Mouse (Mus musculus): ENCODE data around the gene Bak1.
A peak's percentile ranks its signal among the peaks of the same experiment; 100 is the strongest.

The Bak1 gene

GRCm38 (mm10) chr17:27028909-27029308, at the start of gene Bak1:
Gene Bak1, minus strand, starts transcription at chr17:27029009.
- DNase-seq (ENCODE audit: low spot score), result no peak

DNA sequence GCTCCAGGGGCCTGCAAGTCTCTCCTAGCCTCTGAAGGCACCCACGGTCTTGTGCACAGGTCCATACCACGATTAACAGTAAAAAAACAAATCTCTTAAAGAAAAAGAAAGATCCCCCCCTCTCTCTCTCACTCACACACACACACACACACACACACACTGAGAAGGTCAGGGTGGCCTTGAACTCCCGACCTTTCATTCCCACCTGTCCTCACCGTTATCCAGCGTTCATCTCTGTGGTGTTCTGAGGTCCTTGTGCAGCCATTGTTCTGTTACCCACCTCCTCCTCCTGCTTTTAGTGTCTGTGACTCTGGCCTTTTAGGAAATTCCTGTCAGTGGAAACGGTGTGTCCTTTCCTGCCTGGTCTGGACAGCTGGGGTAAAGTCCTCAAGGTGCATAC, 49.7 kb upstream of the Bak1 start:
- DNase-seq (ENCODE audit: low spot score), result no peak

DNA sequence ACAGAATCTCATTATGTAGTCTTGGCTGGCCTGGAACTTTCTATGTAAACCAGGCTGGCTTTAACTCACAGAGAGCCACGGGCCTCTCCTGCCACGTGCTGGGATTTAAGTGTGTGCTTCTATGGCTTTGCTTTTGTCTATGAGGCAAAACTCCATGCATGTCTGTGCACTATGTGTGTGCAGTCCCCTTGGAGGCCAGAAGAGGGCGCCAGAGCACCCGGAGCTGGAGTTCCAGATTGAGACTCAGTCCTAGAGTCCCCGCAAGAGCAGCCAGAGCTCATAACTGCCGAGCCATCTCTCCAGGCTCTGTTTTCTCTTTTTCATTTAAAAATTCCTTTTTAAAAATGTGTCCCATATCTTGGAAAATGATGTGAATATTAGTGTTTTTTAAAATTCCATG, 49.1 kb upstream of the Bak1 start:
- DNase-seq (ENCODE audit: low spot score), result no peak

DNA sequence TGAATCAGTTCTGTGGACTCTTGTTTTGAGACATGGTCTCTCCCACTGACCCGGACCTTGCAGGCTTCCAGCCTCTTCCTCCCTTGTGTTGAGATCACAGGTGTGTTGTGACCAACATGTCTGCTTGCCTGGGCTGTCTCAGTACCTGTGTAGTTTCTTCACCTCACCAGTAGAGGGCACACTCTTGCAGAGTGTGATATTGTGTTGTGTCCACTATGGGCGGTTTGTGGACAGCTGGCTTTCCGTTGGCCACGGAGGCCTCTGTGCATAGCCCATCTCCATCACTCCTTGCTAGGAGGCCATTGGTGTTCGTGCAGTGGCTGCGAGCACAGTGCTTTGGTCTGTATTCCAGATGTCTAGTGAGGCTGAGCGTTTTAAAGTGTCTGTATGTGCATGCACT, 48.3 kb upstream of the Bak1 start:
- no peak for DNase-seq (ENCODE audit: low spot score)

GRCm38 (mm10) chr17:27074849-27075745, 46.3 kb upstream of the Bak1 start:
- DNase-seq (ENCODE audit: low spot score), result no peak

DNA sequence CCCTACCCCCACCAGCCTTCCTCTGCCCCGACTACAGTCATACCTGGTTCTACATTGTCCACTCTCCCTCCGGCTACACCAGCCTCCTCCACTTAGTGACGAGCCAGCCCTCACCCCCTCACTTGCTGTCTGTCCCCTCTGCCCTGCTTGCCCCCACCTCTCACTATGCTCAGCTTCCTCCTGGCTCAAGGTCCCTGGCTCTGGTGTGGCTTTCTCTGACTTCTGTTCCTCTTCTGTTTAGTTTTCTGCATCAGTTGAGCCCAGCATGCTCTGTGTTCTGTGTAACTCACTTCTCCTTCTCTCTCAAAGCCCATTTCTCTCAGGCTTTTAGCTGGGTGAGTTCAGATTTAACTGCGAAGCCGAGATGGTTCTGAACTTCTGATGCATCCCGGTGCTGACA, 45.4 kb upstream of the Bak1 start:
- DNase-seq (ENCODE audit: low spot score), result no peak

DNA sequence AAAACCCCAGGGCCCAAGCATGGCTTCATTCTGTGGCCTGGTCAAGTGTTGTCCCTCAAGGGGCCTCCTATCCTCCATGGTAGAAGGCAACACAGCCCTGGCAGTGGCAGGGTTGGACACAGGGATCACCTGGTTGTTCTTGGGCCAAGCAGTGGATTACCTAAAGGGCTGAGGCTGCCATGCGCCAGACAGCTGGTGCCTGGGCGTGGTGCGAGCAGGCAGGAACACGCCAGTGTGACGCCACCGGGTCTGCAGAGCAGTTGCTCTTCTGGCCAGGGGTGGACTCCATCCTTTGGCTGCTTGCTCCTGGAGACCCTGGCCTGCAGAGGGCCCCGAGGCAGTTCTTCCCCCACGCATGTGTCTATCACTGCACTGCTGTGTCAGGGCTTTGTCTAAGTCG, 45.0 kb upstream of the Bak1 start:
- DNase-seq (ENCODE audit: low spot score), result no peak

DNA sequence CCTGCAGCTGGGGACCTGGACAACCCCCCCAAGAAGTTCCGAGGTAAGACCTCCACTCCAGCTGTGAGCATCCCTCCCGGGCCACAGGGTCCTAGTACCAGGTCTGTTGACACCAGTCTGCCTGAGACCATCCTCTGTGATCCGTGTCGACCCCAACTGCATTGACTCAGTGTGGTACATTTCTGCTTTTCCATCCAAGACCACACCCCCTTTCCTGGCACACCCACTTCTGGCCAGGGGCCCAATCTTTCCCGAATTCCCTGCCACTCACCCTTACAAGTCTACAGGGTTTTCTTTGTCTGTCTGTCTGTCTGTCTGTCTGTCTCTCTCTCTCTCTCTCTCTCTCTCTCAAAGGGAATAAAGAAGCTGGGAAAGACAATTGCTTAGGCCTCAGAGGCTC, 44.3 kb upstream of the Bak1 start:
- no peak for DNase-seq (ENCODE audit: low spot score)

DNA sequence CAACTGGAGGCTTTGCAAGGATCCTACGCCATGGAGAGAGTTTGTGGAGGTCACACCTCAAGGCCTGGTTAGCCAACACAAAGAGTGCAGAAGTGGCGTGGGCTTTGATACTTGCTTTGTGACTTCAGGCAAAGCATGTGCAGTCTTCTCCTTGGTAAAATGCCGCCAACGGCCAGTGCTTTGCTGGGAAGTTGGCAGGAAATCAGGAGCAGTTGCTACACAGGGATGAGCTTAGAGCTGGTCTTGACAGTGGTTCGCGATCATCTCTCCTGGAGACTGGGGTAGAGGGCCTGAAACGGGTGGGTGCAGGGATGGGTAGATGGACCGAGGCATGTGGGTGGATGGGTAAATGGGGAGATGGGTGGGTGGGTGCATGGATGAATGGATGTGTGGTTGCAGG, 43.6 kb upstream of the Bak1 start:
- no peak for DNase-seq (ENCODE audit: low spot score)

- DNase-seq (ENCODE audit: low spot score), result no peak
Measured at GRCm38 (mm10) chr17:27071630-27072029, 42.8 kb upstream of the Bak1 start.

- no peak for DNase-seq (ENCODE audit: low spot score)
Measured at GRCm38 (mm10) chr17:27070913-27071312, 42.1 kb upstream of the Bak1 start.

DNA sequence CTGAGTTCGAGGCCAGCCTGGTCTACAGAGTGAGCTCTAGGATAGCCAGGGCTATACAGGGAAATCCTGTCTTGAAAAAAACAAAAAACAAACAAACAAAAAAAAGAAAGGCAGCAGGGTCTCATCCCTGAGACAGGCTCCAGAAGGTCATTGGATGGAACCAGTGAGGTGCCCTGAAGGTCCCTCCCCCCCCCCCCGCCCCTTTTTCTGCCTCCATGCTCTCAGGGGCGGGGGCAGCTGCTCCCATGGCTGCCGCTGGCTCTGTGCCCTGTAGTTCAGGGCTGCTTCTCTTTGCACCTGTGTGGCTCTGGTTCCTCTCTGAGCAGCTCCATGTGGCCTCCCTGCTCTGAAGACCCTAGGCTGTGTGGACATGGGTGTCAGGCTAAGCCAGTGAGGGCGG, 40.3 kb upstream of the Bak1 start:
- no peak for DNase-seq (ENCODE audit: low spot score)

GRCm38 (mm10) chr17:27066065-27066464, 37.3 kb upstream of the Bak1 start:
- DNase-seq (ENCODE audit: low spot score), result no peak

- DNase-seq (ENCODE audit: low spot score), result no peak
Measured at GRCm38 (mm10) chr17:27064195-27064594, 35.4 kb upstream of the Bak1 start.

- DNase-seq (ENCODE audit: low spot score), result no peak
Measured at GRCm38 (mm10) chr17:27063717-27064116, 34.9 kb upstream of the Bak1 start.

DNA sequence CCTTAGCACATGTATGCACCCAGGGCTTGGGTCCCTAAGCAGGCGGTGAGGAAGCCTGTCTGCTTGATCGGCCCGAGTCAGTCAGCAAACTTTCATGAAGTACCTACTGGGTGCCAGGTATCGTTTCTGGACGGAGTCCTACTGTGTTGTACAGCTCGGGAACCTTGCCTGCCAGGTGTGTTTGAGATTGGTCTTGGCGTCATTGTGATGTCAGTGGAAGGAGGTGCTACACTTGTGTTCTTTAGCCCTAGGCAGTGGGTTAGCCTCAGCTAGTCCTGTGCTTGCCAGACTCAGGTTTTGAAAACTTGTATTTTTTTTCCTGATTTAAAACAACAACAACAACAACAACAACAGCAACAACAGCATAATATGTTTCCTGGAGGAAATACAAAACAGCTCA, 33.9 kb upstream of the Bak1 start:
- DNase-seq (ENCODE audit: low spot score), result no peak

- DNase-seq (ENCODE audit: low spot score), result no peak
Measured at GRCm38 (mm10) chr17:27061727-27062126, 32.9 kb upstream of the Bak1 start.

- DNase-seq (ENCODE audit: low spot score), result no peak
Measured at GRCm38 (mm10) chr17:27060698-27061097, 31.9 kb upstream of the Bak1 start.

- DNase-seq (ENCODE audit: low spot score), result no peak
Measured at GRCm38 (mm10) chr17:27057517-27058055, 28.8 kb upstream of the Bak1 start.

DNA sequence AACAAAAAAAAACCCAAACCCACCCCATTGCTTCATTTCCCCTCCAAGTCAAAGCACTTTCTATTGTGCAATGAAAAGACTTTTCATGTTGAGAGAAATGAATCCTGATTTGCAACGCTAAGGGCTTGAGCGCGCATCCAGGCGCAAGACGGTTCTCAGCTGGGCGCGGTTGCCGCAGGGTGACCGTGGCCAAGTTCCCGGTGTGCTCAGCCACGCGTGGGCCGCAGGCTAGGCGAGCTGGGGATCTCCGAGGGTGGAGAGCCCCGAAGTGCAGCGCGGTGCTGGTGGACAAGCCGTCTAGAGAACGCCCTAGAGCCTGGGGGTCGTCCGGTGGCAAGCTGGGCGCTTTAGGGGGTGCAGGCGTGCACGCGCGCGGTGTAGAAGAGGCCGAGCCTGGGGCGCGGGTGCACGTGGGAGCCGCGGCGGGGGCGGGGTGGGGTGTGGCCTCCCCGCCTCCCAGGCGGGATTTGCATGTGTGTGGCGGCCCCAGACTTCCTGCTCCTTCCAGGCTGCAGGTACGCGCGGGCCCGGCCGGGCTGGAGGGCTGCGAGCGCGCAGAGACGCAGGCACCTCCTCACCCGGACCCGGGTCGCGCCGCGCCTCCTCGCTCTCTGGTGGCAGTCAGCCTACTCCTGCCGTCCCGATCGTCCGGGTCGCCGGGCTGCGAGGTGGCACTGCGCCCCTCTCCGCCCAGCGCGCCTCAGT, 28.2 kb upstream of the Bak1 start, which contains the start of gene Itpr3:
Gene Itpr3 (plus strand): TSS at position 493 of the 705 bp plus-strand sequence.
- peak; percentile 43 for DNase-seq (ENCODE audit: low spot score)

GRCm38 (mm10) chr17:27056170-27056569, 27.4 kb upstream of the Bak1 start:
- peak; percentile 48 for DNase-seq (ENCODE audit: low spot score)

DNA sequence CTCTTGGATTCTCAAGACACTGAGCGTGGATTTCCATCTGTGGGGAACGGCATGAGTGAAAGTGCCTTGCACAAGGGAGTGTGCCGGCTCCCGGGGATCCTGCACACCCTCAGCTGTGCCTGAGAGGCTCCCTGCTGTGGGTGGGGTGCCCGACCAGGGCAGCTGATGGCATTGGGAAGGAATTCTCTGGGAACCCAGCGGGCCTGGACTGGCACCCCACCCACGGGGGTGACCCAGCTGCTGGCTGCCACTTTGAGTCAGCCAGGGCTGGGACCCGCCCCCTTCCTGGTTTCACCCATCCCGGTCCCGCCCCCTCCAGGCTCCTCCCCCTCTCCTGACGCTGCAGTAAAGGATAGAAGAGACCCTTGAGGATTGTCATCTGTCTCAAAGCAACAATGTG, 22.7 kb upstream of the Bak1 start:
- no peak for DNase-seq (ENCODE audit: low spot score)

DNA sequence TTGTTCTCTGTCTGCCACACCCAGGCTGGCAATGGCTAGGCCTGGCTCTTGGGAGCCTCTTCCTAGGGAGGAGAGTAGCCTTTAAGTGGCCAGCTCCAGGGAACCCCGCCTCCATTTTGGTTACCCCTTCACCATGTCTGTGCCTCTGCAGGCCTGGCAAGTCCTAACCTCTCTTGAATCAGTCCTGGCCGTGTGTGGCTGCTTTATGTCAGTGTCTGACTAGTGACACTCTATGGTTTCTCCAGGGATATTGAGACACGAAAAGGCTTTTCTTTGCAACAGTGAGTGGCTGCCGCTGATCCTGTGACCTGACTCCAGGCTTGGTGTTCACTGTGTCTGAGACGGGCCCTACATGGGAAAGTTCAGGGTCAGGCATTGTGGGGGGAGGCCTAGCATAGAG, 22.0 kb upstream of the Bak1 start:
- no peak for DNase-seq (ENCODE audit: low spot score)
